Mouse (Mus musculus): ENCODE results near the gene Traf5.

DNA sequence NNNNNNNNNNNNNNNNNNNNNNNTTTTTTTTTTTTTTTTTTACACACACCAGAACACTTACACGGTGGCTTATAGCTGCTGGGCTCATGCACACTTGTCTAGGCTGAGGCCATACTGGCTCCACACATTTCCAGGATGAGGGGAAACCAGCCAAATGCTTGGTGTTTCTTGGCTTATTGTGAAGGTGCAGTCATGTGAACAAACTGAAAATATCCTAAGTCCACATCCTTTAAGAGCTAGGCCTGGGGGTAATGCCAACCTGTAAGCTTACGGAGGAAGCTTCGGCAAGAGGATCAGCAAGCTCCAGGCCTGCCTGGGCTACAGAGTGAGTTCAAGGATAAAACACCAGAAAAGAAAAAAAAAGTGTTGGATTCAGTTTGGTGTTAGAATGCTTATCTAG lies 135.0 kb downstream of the Traf5 start:
- TF ChIP-seq TAL1 (IDR thresholded peaks at IDR 0.05; ENCODE audit: low read length) (no peak), GATA1 (IDR thresholded peaks at IDR 0.05; ENCODE audit: low read length) (no peak)
